Mouse (Mus musculus): ENCODE measurements at regions not wholly inside any gene's neighbourhood (a gene's known extent, or its start where the extent isn't known, plus 50 kb on each side); places are given as distances from the start of the nearest gene placed in this dataset.
A peak's percentile ranks its signal among the peaks of the same experiment; 100 is the strongest.

DNA sequence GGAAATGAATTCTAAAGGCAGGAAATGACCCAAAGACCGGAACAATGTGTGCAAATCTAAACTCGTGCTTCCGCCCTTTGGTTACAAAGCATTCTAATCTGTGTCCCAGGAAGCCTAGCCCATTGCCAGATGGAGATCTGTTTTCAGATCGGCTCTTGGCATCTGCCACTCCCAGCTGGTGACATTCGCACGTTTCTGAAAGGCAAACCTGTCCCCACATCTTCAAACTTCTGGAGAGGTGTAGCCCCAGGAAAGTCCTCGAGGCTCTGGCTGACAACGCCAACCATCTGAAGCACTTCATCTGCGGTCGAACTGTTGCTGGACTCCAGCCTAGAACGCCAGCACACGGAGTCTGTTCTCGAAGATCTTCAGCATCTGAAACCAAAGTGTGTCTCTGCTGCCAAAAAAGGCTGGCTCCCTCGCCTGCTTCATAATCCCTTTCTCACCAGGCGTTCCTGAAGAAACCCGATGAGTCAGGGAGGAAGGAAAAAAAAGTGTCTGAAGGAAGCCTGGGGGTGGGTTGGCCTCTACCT lies 73.2 kb upstream of the Map4k3 start:
- DNase-seq (no peak), ATAC-seq (no peak)
- WGBS (ENCODE audit: insufficient replicate concordance) = 12% methylated on average over 16 of the region's 16 CpGs

DNA sequence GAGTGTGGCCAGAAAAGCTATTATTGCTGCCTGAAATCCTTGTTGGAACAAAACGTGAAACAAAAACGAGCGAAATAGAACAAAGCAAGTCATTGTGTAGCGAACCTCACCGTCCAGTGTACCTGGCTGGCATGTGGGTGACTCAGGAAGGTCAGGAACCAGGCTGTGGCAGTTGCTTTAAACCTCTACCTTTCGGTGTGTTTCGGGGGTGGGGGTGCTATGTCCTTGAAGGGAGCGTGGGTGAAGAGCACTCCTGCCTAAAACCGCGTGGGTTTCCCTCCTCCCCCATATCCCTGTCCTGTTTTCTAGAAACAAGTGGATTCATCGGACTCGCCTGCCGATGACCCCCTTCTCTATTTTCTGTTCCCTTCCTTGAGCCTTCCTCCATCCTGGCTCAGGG lies 72.6 kb upstream of the Map4k3 start:
- Histone ChIP-seq H3K27me3 (ENCODE audit: insufficient read depth, low read length) (no peaks in the 10 kb centered on the region), H3K36me3 (replicated peaks; ENCODE audit: insufficient read depth, low read length) (no peaks in the 10 kb centered on the region), H3K9me3 (ENCODE audit: low read length) (no peaks in the 10 kb centered on the region), H3K4me1 (ENCODE audit: insufficient read depth) (peaks cover 14% of the 10 kb centered on the region), H3K4me3 (ENCODE audit: low read depth, low read length) (no peak overlapping the region), H3K27ac (ENCODE audit: low read depth) (0 out of 2 replicates have a peak overlapping the region, but pooled peaks have one; percentile 7), H3K9ac (replicated peaks) (no peak overlapping the region), H3K4me2 (ENCODE audit: low read depth, low read length) (peak overlapping the region; percentile 48)
- WGBS (ENCODE audit: insufficient replicate concordance) = 56% methylated on average over 13 of the region's 13 CpGs
- no peak for ATAC-seq
- TF ChIP-seq CTCF (IDR thresholded peaks at IDR 0.05; ENCODE audit: low read depth) (no peak), EP300 (IDR thresholded peaks at IDR 0.05; ENCODE audit: low read depth) (no peak)
- no peak for DNase-seq

More for the DNA sequence above, 73.2 kb upstream of the Map4k3 start:
- no peak for TF ChIP-seq CTCF (IDR thresholded peaks at IDR 0.05; ENCODE audit: low read depth)
- TF ChIP-seq EP300 (IDR thresholded peaks at IDR 0.05; ENCODE audit: low read depth) = peak; percentile 47; the same call in 1 of the 2 replicates
- Histone ChIP-seq H3K27ac (ENCODE audit: low read depth) (peak overlapping the region; percentile 49; the same call in 1 of the 2 replicates), H3K4me1 (ENCODE audit: insufficient read depth) (peaks cover 14% of the 10 kb centered on the region), H3K9ac (replicated peaks) (no peak overlapping the region), H3K9me3 (ENCODE audit: low read length) (no peaks in the 10 kb centered on the region), H3K4me3 (ENCODE audit: low read depth, low read length) (0 out of 2 replicates have a peak overlapping the region, but pooled peaks have one; percentile 4), H3K36me3 (replicated peaks; ENCODE audit: insufficient read depth, low read length) (no peaks in the 10 kb centered on the region), H3K27me3 (ENCODE audit: insufficient read depth, low read length) (no peaks in the 10 kb centered on the region), H3K4me2 (ENCODE audit: low read depth, low read length) (peak overlapping the region; percentile 48)

DNA sequence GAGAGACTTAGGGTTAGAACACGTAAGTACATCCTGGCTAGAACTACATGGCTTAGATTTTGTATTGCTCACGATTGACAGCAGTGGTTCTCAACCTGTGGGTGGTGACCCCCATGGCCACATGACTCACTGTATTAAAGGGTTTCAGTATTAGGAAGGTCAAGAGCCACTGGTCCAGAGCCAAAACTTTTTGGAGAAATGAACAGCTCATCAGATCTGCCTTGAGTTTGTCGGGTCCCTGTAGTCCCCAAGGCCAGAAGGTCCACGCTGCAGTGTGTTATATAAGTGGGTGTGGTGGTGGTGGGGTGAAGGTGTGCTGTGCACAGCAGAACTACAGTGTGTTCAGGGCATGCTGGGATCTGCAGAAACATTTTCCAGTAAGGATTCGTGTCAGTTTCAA lies 72.2 kb upstream of the Map4k3 start:
- Histone ChIP-seq H3K36me3 (replicated peaks; ENCODE audit: insufficient read depth, low read length) (no peaks in the 10 kb centered on the region), H3K4me2 (ENCODE audit: low read depth, low read length) (no peak overlapping the region), H3K27me3 (ENCODE audit: insufficient read depth, low read length) (no peaks in the 10 kb centered on the region), H3K9ac (replicated peaks) (no peak overlapping the region), H3K4me3 (ENCODE audit: low read depth, low read length) (no peak overlapping the region), H3K27ac (ENCODE audit: low read depth) (0 out of 2 replicates have a peak overlapping the region, but pooled peaks have one; percentile 7), H3K4me1 (ENCODE audit: insufficient read depth) (peaks cover 14% of the 10 kb centered on the region), H3K9me3 (ENCODE audit: low read length) (no peaks in the 10 kb centered on the region)
- 59% methylated on average over 5 of the region's 5 CpGs for WGBS (ENCODE audit: insufficient replicate concordance)
- no peak for TF ChIP-seq CTCF (IDR thresholded peaks at IDR 0.05; ENCODE audit: low read depth)
- no peak for ATAC-seq
- DNase-seq = no peak

DNA sequence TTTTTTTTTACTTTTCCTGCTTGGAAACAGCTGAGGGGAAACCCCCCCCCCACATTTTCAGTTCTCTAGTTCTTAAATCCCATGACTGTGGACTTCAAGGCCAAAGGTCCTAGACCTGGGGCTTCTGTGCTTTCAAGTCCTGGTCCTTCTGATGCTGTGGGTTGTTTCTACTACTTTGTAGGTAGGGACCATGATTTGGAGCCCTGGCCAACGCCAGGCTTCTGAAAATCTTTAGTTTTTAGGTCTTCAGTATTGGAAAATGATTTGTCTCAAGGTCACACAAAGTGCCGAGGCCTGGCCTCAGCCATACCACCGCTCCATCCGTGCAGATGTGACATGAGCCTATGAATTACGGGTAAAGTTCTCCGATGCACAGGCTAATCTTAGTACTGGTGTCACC lies 70.8 kb upstream of the Map4k3 start:
- WGBS (ENCODE audit: insufficient replicate concordance) = 71% methylated on average over 6 of the region's 6 CpGs
- ATAC-seq (no peak), DNase-seq (no peak)
- H3K4me3 ChIP-seq (ENCODE audit: low read depth, low read length) = no peak overlapping the region
- H3K27ac ChIP-seq (ENCODE audit: low read depth) = no peak overlapping the region
- no peak overlapping the region for H3K4me2 ChIP-seq (ENCODE audit: low read depth, low read length)
- H3K36me3 ChIP-seq (replicated peaks; ENCODE audit: insufficient read depth, low read length) = no peaks in the 10 kb centered on the region
- no peaks in the 10 kb centered on the region for H3K9me3 ChIP-seq (ENCODE audit: low read length)
- no peak for TF ChIP-seq CTCF (IDR thresholded peaks at IDR 0.05; ENCODE audit: low read depth)
- no peak for TF ChIP-seq EP300 (IDR thresholded peaks at IDR 0.05; ENCODE audit: low read depth)
- H3K4me1 ChIP-seq (ENCODE audit: insufficient read depth) = peaks cover 14% of the 10 kb centered on the region
- no peak overlapping the region for H3K9ac ChIP-seq (replicated peaks)
- H3K27me3 ChIP-seq (ENCODE audit: insufficient read depth, low read length) = no peaks in the 10 kb centered on the region

DNA sequence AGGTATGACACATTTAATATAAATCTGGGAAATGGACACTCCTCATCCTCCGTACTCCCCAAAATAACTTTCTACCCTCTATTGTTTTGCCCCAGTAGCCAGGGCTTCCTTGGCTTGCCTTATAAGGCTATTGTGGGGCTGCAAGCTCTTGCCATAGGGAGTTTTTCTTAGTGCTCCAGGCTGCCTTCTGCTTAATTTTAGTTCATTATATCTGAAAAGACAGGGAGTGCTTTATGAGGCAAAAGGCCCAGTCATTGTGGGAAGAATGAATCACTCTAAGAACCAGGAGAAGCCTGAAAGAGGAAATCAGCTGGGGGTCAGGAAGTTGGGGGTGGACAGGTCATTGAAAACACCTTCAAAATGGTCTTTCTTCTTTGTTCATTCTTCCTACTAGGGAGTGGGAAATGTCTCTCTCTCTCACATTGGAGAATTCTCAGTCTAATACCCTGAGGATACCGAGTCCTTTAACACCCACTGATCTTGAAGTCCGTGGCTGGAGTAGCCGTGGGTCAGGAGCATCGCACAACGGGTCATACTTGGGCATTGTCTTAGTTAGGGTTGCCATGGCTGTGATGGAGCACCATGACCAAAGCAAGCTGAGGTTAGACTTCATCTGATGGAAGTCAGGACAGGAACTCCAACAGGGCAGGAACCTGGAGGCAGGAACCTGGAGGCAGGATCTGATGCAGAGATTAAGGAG lies 70.1 kb upstream of the Map4k3 start:
- Histone ChIP-seq H3K4me2 (ENCODE audit: low read depth, low read length) (no peak overlapping the region), H3K36me3 (replicated peaks; ENCODE audit: insufficient read depth, low read length) (no peaks in the 10 kb centered on the region), H3K9ac (replicated peaks) (no peak overlapping the region), H3K9me3 (ENCODE audit: low read length) (no peaks in the 10 kb centered on the region), H3K4me1 (ENCODE audit: insufficient read depth) (peaks cover 14% of the 10 kb centered on the region), H3K4me3 (ENCODE audit: low read depth, low read length) (no peak overlapping the region), H3K27ac (ENCODE audit: low read depth) (no peak overlapping the region), H3K27me3 (ENCODE audit: insufficient read depth, low read length) (no peaks in the 10 kb centered on the region)
- ATAC-seq (no peak), DNase-seq (no peak)
- WGBS (ENCODE audit: insufficient replicate concordance) = 76% methylated on average over 6 of the region's 6 CpGs
- TF ChIP-seq EP300 (IDR thresholded peaks at IDR 0.05; ENCODE audit: low read depth) = no peak
- TF ChIP-seq CTCF (IDR thresholded peaks at IDR 0.05; ENCODE audit: low read depth) = no peak

DNA sequence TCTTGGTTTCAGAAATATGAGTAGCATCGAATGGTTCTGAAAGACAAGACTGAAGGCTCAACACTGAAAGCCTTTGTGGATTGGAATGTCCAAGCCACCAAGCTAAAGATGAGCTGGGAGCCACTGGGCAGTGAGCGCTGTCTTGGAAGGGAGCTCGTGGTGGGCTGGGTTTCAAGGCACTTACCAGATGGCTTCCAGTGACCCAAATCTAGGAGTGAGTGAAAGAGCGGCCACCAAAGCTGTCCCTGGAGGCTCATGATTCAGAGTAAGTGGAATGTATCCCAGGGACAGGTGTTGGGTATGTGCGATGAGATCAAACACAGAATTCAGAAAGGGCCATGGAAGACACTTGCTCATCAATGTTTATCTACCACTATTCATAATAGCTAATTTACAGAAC lies 68.5 kb upstream of the Map4k3 start:
- peaks cover 8% of the 10 kb centered on the region for H3K4me1 ChIP-seq (ENCODE audit: insufficient read depth)
- no peak overlapping the region for H3K4me2 ChIP-seq (ENCODE audit: low read depth, low read length)
- ATAC-seq = no peak
- no peak for TF ChIP-seq EP300 (IDR thresholded peaks at IDR 0.05; ENCODE audit: low read depth)
- no peak for TF ChIP-seq CTCF (IDR thresholded peaks at IDR 0.05; ENCODE audit: low read depth)
- no peak overlapping the region for H3K9ac ChIP-seq (replicated peaks)
- H3K27ac ChIP-seq (ENCODE audit: low read depth) = no peak overlapping the region
- WGBS (ENCODE audit: insufficient replicate concordance) = 83% methylated on average over 5 of the region's 5 CpGs
- no peak overlapping the region for H3K4me3 ChIP-seq (ENCODE audit: low read depth, low read length)
- no peak for DNase-seq
- no peaks in the 10 kb centered on the region for H3K9me3 ChIP-seq (ENCODE audit: low read length)
- no peaks in the 10 kb centered on the region for H3K36me3 ChIP-seq (replicated peaks; ENCODE audit: insufficient read depth, low read length)
- no peaks in the 10 kb centered on the region for H3K27me3 ChIP-seq (ENCODE audit: insufficient read depth, low read length)
